Mouse (Mus musculus) kidney, postnatal 14 days (tissue): ENCODE data around the gene Parp3.
"Not testable (repeated sequence)": the region's sequence is repeated elsewhere in the genome, so short reads cannot be mapped to it uniquely, and the experiment has no call there.

Experiments used
- DNase-seq: peaks from one replicate; pipeline ENCODE4 v3.0.0; 2022; ENCODE audit warnings: mixed read lengths

Gene Parp3

DNA sequence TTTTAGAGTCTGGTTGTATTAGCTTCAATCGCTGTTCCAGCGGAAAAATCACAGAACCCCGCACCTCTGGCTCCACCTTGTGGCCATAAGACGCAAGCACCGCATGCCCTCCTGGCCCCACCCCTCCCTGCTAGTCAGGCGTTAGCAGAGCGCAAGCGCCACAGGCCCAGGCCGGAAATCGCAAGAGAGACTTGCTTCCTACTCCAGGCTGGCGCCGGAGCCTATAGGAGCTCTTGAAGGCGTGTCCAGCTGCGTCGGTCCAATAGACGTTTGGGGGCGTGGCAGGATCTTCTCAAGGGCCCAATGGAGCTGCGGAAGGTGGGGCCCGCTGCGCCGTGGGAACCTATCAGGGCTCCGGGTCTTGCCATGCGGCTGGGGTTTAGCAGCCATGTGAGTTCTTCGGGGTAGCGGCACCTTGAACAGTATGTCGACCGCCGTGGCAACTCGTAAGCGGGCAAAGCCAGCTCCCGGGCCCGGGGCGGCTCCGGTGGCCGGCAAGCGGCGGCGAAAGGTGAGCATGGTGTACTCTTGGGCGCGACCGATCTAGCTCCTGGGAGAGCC lies at the start of gene Parp3:
Gene Parp3, minus strand, starts transcription at position 26 of the 561 bp plus-strand sequence.
- peak; percentile 100 for DNase-seq

DNA sequence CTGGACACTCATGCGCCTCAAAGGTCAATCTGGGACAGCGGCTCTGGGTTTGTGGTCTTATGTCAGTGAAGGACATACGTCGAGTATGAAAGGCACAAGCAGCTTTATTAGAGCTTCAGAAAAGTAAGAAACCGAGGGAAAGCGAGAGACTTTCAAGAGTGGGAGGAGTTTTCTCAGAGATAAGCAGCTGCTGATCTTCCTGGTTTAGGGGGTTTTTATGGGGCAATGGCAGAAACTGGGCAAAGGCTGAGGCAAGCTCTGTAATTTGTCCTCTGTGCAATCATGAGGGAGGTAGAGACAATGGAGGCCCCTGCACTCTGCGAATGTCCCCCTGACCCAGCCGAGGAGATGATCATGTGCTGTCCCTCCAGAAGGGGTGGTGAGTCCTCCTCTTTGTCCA lies 43.2 kb upstream of the Parp3 start:
- DNase-seq, result no peak

DNA sequence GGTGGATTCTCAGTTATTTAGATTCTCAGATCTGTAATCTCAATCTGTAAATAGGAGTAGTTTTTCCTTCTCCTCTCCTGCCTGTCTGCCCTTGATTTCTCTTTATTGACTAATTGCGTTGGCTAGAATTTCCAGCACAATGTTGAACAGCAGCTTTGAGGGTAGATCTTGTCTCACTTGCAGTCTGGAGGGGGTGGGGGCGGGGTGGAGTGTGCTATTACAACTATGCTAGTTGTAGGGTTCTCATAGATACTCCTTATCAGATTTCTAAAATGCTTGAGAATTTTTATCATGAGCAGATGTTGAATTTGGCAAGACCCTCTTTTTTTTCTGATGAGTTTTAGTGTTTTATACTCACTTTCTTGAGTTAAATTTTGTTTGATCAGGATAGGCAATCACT lies 42.7 kb upstream of the Parp3 start:
- DNase-seq, result no peak

DNA sequence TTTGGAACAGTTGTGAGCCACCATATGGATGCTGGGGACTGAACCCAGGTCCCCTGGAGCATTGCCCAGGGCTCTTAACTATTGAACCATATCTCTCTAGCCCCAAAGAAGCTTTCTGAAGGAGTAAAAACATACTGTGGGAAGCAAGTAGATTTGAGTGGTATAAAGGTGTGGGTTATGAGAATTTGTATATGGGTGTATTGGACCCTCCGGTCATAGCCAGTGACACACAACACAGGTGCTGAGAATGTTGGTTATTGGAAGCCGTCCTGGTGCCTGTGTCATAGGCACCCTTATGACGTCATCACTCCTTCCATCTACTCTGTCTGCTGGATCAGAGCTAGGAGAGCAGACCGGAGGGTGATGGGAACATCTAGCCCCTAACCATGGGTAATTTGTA lies 37.5 kb upstream of the Parp3 start, which contains the start of gene Iqcf5:
Gene Iqcf5, plus strand, starts transcription at position 301 of the 400 bp plus-strand sequence.
- no peak for DNase-seq

DNA sequence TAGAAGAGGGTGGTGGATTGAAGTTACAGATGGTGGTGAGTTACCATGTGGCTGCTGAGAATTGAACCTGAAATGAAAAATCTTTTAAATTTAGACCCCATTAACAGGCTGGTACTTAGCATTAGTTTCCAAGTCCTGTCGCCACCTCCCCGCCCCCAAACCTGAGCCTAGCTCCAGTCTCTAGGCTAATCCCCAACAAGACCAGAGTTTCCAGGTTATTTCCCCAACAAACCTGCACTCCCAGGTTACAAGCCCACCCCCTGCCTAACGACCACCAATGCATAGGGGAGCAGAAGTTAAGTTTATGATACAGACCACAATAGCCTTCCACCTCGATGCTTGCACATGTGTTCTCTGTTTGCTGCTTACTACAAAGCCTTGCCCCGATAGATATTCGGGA lies 36.8 kb upstream of the Parp3 start:
- no peak for DNase-seq

DNA sequence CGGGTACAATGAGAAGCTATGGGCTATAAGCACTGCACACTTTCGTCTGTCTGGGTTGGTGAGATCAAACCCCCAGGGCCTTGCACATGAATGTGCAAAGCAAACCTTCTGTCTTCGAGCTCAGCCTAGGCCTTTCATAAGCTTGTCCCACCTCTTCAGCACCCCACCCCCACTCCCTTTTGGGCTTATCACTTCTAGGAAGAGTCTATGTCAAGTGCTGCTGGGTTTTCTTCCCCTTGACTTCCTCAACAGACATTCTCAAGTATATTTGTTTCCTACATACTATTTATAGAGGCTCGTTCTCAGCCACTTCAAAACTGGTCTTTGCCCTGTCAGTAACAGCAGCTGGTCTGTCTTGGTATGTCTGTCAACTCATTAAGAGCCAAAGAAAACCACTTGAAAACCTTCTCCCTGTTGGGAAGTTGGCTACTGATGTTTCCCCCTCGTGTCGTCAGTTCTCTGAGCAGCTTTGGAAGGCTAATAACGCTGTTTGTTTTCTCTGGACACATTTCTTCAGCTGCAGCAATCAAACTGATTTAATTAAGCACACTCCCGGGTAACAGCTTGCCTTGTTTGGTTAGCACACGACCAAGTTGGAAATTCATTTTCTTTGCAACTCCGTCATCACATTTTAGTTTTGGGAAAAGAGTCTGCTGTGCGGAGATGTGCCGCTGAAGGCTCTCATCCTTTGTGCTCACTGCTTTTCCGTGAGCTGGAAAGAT lies 36.1 kb upstream of the Parp3 start:
- peak; percentile 33 for DNase-seq

DNA sequence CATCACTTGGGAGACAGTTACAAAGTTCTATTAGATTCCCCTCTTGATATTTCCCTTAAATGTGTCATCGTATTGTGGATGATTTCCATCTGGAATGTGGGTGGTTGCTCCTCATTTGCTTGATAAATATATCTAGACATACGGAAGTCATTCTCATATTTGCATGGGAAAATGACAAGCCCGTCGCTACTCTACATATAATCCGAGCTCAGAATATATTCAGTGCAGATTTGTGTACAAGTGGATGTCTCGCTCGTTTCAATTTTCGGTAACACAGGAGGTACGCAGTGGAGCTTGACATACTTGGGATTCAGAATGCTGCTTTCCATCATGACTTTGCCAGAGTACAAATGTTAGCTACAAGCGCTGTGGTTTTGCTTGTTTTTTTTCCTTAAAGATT lies 32.6 kb upstream of the Parp3 start:
- DNase-seq, result no peak

DNA sequence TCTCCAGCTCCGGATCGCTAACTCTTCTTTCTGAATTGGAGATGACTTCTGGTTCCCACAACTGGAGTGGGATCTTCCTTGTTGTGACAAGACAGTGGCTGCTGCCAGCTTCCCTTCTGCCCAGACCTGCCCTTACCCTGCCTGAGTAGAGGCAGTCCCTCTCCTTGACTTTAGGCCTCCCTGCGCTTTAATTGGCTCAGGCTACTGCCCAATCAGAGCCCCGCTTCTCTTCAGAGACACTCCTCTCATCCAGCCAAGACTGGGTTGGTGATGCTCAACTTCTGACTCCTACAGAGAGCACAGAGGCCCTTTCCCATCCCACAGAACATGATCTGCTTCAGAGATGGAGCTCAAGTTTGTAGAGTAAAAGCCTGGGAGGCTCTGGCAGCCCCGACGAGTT lies 27.5 kb upstream of the Parp3 start:
- no peak for DNase-seq

DNA sequence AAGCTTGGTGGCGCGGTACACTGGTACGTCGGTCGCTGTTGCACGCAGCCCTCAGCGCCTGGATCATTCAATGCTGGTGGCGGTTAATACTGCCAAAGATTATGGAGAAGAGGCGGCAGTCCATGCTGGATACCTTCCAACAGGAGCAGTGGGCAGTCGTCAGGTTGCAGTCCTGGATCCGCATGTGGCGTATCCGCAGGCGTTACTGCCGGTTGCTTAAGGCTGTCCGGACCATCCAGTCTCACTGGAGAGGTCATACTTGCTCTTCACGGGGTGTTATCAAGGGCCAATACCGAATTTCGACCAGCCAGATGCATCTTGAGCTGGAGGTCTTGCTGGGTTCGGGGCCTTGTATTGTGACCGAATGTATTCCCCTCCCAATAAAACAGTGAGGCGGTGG lies 25.1 kb upstream of the Parp3 start:
- no peak for DNase-seq

DNA sequence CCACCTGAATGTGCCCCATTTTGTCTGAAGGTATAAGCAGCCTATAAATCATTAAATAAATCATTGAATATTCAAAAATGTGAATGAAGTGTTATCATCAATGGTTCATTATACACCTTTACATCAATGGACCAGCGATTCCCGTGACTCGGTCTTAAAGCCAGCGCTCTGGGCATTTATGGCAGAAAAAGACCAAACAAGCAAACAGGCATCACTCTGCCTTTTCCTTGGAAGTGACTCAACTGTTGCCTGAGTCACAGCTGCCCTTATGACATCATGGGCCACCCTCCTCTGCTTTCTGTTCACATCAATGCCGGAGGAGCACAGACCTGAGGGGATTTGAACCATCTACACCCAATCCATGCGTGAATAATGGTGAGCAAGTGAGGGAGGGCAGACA lies 22.9 kb upstream of the Parp3 start, which contains the start of gene Iqcf1:
Gene Iqcf1, plus strand, starts transcription at position 301 of the 400 bp plus-strand sequence.
- DNase-seq, result no peak

DNA sequence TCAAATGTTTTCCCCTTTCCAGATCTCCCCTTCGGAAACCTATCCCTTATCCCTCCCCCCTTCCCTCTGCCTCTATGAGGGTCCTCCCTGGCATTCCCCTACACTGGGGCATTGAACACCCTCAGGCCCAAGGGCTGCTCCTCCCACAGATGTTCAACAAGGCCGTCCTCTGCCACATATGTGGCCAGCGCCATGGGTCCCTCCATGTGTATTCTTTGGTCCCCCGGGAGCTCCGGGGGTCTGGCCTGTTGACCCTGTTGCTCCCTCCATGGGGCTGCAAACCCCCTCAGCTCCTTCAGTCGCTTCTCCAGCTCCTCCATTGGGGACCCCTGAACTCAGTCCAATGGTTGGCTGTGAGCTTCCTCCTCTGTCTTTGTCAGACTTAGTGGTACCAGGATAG lies 10.9 kb upstream of the Parp3 start:
- not testable (repeated sequence) for DNase-seq

DNA sequence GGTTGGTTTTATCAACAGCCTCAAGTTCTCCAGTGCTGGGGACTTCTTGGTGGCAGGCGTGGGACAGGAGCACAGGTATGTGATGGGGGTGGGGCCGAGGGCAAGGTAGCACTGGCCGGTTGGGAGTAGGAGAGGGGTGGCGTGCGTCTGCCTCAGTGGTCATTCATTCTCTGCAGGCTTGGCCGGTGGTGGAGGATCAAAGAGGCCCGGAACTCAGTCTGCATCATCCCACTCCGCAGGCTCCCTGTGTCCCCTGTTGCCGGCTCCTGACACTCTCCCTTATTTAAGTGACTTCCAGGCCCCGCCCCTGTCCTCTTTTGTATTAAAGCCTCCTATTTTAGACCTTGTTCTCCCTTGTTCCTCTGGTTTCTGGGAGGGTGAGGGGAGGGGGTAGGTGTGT lies 8.3 kb upstream of the Parp3 start:
- DNase-seq, result no peak

DNA sequence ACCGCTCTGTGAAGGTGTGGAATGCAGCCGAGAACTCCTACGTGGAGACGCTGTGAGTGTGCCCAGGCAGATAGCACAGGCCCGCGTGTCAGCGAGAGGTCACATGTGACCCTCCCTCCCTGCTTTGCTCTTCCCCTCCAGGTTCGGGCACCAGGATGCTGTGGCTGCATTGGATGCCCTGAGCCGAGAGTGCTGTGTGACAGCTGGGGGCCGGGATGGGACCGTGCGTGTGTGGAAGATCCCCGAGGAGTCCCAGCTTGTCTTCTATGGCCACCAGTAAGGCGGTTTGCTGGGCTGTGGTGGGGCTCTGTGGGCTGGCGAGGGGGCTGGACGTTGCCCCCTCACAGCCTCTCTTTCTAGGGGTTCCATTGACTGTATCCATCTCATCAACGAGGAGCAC lies 6.9 kb upstream of the Parp3 start:
- DNase-seq, result no peak

DNA sequence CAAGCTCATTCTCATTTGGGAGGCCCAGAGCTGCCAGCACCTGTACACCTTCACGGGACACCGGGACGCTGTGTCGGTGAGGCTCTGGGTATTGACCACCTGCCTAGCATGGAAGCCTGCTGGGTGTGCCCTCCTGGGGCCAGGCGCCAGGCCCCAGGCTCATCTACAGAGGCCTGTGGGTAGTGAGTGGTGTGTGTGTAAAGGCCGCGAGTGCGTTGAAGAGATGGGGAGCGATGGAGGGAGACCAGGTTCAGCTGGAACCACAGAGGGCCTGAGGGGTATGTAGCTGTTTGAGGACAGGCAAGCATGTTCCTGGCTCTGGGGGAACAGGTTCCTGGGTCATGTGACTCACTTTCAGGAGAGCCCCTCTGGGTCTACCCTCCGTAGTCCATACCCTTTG lies 6.4 kb upstream of the Parp3 start:
- no peak for DNase-seq

DNA sequence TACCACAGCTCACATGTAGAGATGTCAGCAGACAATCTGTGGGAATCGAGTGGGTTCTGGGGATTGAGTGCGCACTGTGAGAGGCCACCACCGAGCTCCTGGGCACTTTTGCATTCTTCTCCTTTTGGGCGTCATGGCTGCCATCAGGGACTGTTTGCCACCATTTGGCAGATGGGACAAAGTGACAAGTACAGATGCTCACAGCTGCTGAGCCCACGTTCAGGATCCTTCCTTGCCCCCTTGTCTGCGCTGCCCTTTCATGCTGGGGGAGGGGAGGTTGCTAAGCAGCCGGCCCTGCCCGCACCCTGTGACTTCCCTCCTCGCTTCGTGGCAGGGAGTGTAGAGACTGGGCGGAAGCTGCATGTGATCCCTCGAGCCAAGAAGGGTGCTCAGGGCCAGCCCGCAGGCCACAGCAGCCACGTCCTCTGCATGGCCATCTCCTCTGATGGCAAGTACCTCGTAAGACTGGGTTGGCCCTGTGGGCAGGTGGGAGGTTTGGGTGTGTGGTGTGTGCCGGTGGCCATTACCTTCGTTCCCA lies 5.9 kb upstream of the Parp3 start:
- no peak for DNase-seq

DNA sequence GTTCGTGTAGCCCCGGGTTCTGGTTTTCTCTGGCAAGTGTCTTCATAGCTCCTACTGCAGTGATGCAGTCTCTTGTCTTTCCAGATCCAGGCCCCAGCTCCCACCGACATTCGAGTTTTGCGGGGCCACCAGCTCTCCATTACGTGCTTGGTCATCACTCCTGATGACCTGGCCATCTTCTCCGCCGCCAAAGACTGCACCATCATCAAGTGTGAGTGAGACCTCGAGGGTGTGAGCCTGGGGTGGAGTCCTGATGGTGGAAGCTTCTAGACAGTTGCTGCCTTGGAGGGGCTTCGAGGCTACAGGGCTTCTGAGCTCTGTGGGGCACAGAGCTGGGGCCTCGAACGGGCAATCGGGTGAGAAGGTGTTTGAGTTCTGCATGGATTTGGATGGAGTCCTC lies 4.9 kb upstream of the Parp3 start:
- DNase-seq, result no peak

DNA sequence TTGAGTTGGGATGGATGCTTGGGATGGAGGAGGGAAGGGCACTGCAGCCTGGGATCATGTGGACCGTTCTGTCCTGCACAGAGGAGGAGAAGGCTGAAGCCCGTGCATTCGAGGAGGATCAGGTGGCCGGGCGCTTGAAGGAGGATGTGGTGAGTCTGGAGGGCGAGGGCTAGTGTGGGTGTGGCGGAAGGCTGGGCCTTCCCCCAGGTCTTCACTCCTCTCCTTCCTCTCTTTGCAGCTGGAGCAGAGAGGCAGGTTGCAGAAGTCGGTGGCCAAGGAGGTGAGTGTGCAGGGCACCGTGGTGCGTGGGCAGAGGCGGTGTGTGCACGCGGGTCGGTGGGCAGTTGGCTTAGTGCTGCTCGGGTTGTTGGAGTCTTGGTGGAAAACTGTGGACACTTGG lies 4.3 kb upstream of the Parp3 start:
- no peak for DNase-seq

DNA sequence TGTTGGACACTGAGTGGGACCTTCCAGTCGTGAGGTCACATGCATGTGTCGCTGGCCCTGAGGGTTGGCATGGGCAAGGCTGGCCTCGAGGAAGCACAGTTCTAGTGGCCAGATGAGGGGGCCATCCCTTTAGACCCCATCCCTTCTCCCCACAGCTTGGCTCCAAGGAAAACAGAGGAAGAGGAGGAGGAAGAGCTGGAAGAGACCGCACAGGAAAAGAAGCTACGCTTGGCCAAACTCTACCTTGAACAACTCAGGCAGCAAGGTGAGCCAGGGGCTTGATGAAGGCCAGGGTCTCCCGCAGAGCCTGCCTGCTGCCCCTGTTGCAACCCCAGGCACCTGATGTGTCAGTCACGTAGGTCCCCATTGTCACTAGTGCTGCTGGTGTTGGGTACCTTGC lies 3.8 kb upstream of the Parp3 start:
- DNase-seq, result no peak

DNA sequence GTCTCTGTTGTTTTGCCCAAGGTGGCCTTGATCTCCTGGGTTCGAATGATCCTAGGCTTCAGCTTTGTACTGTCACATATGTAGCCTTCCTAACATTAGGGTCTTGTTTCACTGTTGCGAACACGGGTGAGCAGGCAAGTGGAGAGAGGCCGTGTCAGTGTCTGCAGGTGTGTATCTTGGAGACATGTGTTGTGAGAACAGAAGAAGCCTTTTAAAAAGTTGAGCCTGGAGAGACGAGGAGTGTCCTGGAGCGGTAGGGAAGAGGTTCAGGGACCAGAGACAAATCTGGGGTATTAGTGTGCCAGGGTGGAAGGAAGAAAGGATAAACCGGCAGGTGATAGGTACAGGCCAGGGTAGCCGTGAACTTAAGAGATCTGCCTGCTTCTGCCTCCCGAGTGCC lies 1.4 kb upstream of the Parp3 start:
- DNase-seq, result no peak

DNA sequence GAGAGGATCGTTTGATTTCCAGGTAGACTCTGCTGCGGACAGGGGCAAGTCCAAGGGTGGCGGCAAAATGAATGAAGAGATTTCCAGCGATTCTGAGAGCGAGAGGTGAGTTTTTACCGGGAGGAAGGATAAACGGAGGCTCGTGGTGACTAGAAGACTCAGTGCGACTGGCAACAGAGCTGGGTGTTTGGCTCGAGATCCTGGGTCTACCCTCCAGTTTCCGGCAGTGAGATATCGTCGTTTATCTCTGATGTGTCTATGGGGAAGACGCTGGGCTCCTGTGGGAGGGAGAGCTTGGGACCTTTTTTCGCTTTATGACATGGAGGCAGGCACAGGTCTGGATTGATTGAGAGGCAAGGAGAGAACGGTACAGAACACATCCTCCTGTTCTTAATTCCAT lies 900 bp upstream of the Parp3 start:
- no peak for DNase-seq

DNA sequence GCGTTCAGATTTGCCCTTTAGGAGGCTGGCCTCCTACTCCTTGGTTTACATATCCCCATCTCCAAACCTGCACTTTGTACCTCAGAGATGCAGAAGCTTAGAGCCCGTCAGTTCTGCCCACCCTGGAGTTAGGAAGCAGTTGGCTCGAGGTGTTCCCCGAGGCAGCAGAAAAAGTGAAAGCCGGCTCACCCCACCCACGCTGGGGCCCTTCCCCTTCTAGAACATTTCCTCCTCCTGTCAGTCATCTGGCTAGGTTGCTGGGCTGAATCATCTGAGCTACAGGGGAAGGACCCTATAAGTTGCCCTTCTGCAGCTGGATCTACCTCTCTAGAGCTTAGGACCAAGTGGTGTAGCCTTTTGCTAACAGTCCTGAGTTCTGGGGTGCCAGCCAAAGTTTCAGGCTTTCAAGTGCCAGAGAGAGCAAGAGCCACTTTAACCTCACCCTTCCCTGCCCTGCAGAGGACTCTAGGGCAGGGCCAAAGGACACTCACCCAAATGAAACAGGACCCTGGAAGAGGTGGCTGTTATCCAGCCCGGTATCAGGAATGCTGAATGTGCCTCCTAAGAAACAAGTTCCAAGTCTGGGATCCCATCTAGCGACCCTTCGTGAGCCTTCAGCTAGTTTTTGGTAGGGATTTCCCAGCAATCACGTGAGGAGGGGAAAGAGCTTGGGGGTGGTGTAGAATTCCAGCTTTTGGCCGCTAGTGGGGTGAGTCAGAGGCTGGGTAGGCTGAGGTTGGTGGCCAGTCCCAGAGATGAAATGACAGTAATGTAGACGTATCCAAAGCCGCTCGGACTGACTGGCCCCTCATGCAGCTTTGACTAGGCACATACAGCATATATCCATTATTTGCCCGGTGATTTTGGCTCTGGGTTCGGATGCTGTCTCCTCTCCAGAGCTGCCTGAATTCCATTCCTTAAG lies 486 bp downstream of the Parp3 start:
- peak; percentile 53 for DNase-seq

DNA sequence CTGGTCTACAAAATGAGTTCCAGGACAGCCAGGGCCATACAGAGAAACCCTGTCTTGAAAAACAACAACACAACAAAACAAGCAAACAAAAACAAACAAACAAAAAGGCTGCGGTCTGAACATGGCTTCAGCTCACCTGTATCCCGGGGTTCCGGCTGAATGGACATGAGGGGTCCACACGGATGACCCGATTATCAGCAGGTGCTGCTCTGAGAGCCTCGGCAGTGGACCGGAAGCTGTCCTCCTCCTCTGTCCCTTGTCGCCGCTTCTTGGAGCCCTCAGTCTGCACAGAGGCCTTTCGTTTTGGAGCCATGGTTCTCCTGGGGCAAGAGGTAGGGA lies 1.1 kb downstream of the Parp3 start, which contains the start of gene Rrp9:
Gene Rrp9, plus strand, starts transcription at position 301 of the 339 bp plus-strand sequence.
- no peak for DNase-seq

DNA sequence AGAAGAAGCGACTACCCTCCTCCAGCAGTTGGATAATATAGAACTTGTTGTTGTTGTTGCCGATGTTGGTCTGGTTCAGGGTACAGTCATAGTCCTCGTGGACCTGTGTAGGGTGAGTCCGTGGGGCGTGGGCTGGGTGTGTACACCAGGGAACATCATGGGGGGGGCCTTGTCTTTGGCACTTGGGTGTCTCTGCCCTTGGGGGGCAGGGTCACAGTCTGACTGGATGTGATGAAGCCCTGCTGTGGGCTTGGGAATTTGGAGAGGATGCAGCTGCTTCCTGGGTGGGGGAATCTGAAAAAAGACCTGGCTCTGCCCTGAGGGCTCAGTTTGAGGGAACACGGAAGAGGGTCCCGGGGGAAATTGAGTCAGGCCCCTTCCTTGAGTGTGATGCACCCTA lies 1.7 kb downstream of the Parp3 start:
- peak; percentile 45 for DNase-seq

DNA sequence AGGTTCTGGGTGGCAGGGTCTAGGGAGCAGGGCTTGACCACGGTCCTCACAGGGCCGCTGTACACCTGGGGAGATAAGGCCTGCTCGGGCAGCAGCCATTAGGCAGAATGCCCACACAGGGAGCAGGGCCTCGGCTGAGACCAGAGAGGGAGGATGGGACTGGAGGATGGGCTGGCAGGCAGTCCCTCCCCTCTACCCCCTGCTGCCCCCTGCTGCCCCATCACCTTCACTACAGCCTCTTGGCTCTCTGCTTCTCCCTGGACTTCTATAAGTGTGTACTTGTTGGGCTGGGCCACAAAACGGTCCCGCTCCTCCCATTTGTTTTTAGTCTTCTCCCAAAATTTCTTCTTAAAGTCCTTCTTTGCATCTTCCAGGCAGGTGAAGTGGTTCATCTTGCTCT lies 2.3 kb downstream of the Parp3 start:
- DNase-seq, result peak; percentile 76
